18 mouse cellular contexts compared by ENCODE assay signal in the genomic region with DNA sequence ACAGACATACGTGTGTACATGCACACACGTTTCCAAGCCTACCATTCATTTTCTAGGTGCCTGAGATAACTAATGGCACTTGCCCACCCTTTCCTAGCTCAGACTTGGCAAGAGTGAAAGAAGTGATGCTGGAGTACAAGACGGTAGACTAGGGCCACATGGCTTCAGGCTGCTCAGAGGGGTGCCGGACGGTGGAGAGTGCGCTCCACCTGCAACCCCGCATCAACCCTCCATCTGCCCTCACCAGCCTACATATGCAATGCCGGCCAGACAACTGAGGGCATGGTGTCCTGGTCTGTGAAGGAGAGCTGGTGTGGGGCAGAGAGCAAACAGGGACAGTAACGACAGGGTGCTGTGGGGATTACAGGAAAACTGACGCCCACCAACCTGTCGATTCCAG.
"Had no signal": no experiment of that assay in that cellular context is flagged by ENCODE, and none has a peak within 500 bp of the region (broad histone marks: within the 10 kb centered on the region; RNA-seq: fewer than 3 reads in every experiment).

No protein-coding gene starts in this region.

- H3K27ac ChIP-seq: kidney, postnatal 0 days; limb, embryonic 13.5 days; liver, embryonic 12.5 days; liver, embryonic 15.5 days; lung, embryonic 15.5 days; midbrain, embryonic 10.5 days; midbrain, embryonic 13.5 days; neural tube, embryonic 13.5 days had no signal

- ATAC-seq: intestine, postnatal 0 days; liver, embryonic 12.5 days; midbrain, embryonic 13.5 days; midbrain, embryonic 16.5 days had no signal

- H3K4me1 ChIP-seq: midbrain, embryonic 13.5 days had no signal

- H3K9ac ChIP-seq: limb, embryonic 13.5 days; liver, embryonic 12.5 days; liver, embryonic 15.5 days; lung, embryonic 15.5 days; midbrain, embryonic 13.5 days; neural tube, embryonic 13.5 days had no signal

- H3K9me3 ChIP-seq: limb, embryonic 13.5 days; liver, embryonic 12.5 days; liver, embryonic 15.5 days; lung, embryonic 15.5 days; midbrain, embryonic 10.5 days; midbrain, embryonic 13.5 days; neural tube, embryonic 13.5 days had no signal

- H3K4me2 ChIP-seq: limb, embryonic 13.5 days; liver, embryonic 12.5 days; liver, embryonic 15.5 days; lung, embryonic 15.5 days; midbrain, embryonic 13.5 days; neural tube, embryonic 13.5 days had no signal

- DNase-seq: kidney, adult 2 months; left cerebral cortex, postnatal 4 days; liver; lung, adult 18-20 months; lung, postnatal 10 days; lung, postnatal 36 days; thymus, postnatal 25 days had no signal

- H3K4me3 ChIP-seq: limb, embryonic 13.5 days; liver, embryonic 12.5 days; liver, embryonic 15.5 days; lung, embryonic 15.5 days; midbrain, embryonic 10.5 days; midbrain, embryonic 13.5 days; myocyte; neural tube, embryonic 13.5 days had no signal

- H3K36me3 ChIP-seq: limb, embryonic 13.5 days; lung, embryonic 15.5 days; midbrain, embryonic 13.5 days had no signal

- H3K27me3 ChIP-seq: limb, embryonic 13.5 days; liver, embryonic 12.5 days; liver, embryonic 15.5 days; lung, embryonic 15.5 days; midbrain, embryonic 13.5 days; neural tube, embryonic 13.5 days had no signal
